Mouse (Mus musculus): ENCODE measurements at regions not wholly inside any gene's neighbourhood (a gene's known extent, or its start where the extent isn't known, plus 50 kb on each side); places are given as distances from the start of the nearest gene placed in this dataset.

DNA sequence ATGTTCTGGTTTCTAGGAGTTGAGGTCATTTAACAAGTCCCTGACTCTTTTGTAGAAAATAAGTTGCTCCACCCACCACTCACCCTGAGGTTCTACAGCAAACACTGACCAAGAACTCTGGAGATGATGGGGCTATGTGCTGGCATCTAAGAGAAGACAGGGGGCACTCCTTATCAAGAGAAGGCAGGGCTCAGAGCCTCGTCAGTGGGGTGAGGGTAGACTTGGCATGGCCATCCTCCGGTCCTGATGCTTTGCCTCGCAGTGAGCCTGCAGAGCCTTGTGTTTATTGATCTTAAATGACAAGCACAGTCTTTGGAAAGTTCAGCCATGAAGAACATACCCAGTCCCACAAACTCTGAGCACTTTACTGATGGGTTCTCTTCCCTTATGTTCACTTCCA lies 370.1 kb upstream of the 3110018I06Rik start:
- DNase-seq (ENCODE audit: low read depth): no peak

DNA sequence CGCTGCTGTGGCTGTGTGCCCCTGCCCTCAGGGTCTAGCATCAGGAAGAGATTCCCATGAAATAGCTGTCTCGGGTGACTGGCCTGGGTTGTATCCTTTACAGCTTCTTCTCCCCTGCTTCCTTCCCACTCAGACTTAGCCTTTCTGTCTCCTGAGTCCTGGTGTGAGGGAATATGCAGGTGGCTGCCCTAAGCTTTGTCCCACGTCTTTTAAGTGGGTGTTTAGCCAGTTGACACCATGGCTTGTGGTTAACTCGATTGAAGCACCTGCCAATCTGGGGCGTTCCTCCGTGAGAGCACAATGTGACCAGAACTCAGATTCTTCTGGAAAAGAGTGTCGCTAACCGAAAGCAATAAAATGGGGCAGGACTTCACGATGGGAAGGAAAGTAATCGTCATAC lies 369.4 kb upstream of the 3110018I06Rik start:
- DNase-seq (ENCODE audit: low read depth): no peak

DNA sequence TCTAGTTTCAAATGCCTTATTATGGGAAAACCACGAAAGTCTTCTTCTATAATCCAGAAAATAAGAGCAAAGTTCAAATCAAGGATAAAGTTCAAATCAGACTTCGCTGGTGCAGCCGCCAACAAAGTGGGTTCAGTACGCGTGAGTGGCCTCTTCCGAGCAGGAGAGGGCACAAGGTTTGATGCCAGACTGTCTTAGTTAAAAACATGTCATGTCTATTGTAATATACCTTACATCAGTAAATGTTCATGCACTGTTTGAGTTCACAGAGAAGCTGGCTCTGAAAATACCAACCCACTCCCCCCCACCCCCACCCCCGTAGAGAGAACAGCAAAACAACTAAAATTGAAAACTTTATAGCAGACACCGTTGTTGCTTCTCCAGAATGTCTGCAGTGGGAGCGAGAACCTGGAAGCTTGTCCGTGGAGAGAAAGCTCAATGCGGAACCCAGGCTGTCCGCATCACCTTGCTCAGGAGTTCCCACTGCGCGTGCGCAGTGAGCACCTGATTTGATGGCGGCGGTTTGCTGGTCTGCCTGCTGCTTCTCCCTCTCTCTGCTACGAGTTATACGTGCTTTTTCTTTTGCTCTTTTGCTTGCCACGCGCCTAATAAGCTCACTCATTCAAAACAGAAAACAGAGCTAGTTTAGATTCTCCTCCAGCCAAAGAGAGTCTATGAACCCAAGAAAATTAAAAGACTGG lies 367.8 kb upstream of the 3110018I06Rik start:
- DNase-seq (ENCODE audit: low read depth): no peak

DNA sequence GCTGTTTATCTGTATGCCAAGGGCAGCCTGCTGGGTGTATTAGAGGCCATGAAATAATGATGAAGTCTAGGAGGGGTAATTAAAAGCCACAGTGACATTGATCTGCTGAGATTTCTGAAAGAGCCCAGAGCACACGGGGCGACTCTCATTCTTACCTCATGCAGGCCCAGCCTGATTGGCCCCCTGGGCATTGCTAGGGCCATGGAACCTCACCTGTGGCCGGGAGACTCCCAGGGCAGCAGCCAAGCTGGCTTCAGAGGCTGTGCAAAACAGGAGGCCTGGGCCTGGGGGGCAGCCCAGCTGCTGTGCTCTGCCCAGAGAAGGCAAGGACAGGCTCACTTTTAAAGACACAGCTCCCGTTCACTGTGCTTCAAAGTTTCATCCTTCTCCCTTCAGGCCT lies 366.4 kb upstream of the 3110018I06Rik start:
- DNase-seq (ENCODE audit: low read depth): no peak

DNA sequence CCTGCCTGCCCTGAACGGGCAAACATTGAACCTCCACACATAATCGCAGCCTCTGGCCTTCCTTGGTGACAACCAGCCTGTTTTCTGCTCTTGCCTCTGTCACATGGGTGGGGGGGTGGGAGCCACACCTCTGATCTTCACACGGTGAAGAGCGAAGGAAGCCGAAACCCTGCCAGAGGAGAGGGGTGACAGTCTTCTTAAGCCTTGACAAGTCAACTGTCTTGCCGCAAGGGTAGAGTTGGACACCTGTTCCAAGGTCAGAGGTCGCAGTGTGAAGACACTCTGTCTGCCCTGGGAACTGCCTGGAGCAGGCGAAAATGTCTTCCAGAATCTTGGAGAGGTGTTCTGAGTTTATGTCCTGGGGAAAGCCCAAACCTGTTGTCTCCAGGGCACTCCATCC lies 364.8 kb upstream of the 3110018I06Rik start:
- no peak for DNase-seq (ENCODE audit: low read depth)

DNA sequence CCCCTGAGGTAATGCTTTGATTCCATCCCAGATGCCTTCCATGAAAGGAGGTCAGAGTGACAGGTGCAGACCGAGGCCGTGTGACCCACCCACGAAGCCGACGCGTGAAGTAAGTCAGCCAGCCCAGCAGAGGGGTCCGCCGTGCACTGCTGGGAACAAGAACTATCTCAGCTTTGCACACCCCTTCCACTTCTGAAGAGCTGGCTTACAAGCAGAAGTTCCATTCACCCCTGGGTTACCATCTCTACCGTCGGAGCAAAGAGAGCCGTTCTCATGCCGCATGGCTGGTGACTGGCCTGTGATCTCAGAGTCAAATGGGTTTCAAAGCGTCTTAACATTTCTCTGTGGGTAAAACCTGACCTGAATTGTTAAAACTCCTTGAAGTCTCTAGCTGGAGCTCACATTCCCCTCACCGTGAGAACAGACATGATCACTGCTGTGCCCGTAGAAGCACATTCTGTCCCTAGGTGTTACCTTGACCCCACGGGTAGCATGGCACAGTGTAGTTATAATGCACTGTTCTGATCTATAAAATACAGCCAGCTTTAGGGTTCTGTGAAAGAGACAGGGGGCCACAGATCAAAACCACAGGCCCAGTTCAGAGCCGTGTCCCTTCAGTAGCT lies 364.1 kb upstream of the 3110018I06Rik start:
- no peak for DNase-seq (ENCODE audit: low read depth)

DNA sequence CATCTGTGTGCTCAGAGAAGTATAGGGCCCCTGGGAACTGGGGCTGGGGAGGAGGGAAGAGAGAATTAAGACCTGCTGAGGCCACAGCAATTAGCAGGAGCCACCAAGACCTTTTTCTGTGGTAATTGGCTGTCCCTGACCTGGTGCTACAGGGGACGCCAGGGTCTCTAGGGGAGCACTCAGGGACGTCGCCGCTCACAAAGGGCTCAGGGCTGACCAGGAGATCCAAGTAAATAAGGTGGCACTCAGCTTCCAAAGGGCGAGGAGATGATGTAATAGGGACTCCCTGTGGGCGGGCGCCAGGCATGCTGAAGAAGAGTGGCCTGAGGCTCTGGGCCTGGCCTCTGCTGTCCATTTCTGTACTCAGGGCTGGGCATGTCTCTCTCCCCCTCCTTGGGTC lies 363.2 kb upstream of the 3110018I06Rik start:
- no peak for DNase-seq (ENCODE audit: low read depth)

DNA sequence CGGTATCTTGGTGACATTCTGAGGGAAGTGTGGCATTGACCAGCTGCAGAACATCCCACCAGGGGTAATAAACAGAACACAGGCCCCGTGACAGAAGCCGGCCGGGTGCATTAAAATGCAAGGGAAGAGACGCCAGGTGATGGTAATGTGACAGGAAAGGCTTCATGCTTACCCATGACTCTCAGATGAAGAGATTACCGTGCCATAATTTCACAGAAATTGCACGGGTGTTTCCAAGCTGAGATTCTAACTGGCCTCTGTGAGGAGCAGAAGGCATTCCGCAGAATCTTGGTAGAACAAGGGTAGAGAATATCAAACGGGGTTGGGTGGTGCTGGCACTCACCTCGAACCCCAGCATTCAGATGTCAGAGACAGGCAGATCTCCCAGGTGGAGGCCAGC lies 362.4 kb upstream of the 3110018I06Rik start:
- DNase-seq (ENCODE audit: low read depth): no peak

DNA sequence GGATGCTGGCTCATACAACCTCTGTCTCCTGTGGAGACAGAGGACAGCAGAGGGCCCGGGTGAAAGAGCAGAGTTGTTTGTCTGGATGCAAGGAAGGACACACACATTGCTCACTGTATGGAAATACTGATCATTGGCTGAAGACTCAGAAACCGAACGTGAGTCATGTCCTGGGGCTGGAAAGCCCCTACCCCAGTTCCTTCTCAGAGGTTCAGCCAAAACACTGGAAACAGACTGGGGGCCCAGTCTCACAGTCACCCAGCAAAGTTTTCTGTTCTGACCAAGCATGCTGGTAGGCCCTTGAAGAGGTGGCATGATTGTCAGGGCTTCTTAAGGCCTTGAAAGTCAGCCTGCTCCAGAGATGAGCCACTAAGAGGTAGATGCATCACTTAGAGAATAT lies 360.8 kb upstream of the 3110018I06Rik start:
- no peak for DNase-seq (ENCODE audit: low read depth)

DNA sequence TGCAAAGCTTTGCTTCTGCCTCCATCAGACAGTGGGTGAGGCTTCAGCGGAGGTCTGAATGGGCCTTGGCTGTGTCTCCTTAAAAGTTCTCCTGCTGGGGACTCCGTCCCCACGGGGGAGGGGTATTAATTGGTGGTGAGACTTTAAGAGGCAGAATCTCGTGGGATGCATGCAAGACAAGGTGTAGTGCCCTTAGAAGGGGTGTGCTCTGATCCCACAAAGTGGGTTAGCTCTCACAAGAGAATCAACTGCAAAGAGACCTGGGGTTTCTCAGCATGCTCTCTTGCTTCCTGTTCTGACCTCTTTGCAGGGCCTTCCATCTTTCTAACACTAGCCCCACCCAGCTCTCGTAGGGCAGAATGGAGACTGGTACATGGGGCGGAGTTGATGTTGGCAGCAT lies 359.2 kb upstream of the 3110018I06Rik start:
- no peak for DNase-seq (ENCODE audit: low read depth)

DNA sequence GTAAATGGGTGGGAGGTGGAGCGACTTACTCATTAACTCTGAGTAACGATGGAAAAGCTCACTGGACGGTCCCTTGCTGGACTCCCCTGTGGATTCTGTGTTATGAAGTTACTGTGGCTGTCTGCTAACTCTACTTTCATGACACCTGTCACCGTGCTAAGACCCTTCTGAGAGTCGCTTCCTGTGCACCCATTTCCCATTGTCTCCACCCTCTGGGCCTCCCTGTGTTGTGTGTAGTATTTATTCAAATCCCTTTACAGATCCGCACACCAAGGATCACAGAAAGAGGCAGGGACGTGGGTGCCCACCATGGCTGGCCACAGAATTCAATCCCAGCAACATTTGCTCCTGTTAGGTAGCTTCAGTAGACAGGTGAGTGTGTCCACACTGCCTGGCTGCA lies 357.1 kb upstream of the 3110018I06Rik start:
- no peak for DNase-seq (ENCODE audit: low read depth)

DNA sequence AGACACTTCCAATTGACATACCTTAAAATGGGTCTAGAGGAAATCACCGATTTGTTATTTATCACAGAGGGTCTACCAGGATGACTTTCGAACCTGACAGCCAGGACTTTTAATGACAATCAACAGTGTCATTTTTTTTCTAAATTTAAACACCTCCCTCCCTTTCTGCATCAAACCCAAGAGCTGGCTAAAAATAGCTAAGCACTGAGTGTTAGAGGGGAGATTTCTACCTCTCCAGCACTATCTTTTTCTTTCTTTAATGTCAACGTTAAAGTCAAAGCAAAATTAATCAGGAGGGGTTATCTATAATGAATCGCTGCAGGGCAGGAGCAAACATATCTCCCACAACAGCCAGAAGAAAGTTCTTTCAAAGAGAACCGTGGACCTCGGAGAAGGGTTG lies 356.6 kb upstream of the 3110018I06Rik start:
- no peak for DNase-seq (ENCODE audit: low read depth)

DNA sequence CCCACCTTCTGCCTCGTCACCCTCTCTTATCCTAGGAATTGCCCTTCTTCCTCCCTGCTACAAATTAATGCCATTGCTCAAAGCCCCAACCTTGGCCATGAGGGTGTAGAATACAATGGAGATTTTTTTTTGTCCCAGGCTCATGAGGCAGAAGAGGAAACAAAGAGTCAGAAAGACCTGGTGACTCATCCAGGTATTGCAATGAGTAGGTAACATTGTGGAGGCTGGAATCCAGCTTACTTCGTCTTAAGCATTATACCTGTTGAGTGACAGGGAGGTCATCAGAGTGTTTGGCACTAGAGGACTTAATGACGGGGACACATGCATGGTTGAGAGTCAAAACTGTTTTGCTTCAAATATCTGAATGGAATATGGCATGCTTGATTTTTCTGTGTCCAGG lies 355.9 kb upstream of the 3110018I06Rik start:
- DNase-seq (ENCODE audit: low read depth): no peak

DNA sequence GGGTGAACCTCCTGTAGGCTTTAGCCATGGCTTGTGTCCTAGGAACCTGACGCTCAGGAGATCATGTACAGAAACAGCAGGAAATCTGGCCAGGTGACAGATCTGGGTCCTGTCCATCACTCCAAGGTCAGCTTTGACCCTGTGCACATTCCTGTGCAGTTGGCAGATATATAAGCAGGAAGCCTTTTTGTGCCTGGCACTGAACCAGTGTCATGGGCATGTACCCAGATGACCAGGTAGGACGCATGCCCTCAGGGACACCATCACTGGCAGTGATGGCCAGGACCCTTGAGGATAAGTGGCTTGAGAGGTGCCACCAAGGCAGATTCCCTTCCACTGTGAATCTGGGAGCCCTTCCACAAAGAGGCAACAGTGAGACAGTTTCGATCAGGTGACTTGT lies 354.1 kb upstream of the 3110018I06Rik start:
- DNase-seq (ENCODE audit: low read depth): no peak

DNA sequence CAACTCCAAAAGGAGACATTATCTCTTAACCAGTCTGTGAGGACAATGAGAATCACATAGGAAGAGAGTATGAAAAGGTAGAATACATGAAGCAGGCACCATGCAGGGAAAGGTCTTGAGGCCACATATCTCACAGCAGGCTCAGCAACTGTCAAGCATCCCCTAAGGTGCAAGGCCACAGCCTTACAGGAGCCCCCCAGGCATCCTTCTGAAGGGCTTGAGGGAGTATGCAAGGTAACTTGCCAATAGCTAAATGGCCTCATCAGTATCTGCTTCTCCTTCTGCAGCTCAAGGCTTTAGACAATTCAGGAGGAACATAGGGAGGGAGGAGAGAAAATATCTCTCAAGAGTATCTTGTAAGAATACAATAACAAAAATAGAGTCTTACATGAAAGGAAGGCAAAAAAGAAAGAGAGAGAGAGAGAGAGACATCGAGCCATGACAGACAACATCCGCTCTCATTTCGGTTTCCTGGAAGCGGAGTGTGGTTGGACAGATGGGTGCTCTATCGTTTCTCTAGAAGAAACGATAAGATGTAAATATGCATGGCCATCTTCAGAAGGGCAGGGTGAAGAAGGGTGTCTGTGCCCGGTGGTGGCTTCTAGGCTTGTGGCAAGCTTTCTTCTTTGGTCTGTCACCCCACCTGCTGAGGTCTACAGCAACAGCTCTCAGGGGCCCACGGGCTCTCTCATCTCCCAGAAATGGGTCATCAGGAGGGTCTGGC lies 349.6 kb upstream of the 3110018I06Rik start:
- DNase-seq (ENCODE audit: low read depth): no peak

DNA sequence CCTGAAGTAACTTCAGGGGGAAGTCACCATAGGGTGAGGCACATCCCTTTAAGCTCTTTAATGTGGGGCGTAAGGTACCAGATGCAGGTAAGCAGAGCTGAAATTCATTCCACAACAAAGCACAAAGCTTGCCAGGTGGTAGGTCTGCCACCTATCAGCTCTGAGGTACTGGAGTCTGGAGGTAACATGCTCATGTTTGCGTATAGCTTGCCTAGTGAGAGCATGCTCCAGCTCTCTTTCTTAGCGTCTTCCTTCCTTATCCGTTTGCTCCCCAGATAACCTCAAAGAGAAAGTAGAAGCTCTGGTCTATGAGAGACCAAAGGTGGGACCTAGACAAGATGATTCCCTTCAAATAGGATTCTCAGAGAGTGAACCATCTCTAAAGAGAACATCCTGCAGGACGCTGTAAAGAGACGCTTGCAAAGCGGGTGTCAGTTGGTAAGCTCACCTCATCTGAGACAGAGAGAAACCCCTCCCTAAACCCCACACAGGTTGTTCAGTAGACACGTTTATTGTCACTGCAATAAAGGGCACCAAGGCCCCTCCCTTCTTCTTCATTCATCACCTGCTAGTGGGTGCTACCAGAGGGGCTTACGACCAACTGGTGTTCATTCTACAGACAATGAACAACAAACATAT lies 347.4 kb upstream of the 3110018I06Rik start:
- DNase-seq (ENCODE audit: low read depth): no peak

DNA sequence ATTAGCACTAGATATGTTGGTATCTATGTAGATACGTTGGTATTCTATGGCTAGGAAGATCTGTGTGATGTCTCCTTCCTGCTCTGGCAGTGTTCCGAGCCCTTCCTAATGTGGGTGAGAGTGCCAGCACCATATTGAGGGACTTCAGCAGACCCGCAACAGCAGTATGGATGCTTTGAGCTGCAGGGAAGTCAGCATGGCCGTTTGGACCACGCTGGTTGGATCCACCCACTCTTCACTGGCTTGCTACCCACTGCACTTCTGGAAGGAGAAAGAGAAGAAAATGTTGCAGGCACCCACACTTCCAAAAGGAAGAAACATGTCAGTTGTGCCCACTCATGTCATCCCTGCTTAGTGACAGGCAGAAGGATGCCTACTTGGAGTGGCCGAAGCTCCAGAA lies 346.2 kb upstream of the 3110018I06Rik start:
- DNase-seq (ENCODE audit: low read depth): no peak

DNA sequence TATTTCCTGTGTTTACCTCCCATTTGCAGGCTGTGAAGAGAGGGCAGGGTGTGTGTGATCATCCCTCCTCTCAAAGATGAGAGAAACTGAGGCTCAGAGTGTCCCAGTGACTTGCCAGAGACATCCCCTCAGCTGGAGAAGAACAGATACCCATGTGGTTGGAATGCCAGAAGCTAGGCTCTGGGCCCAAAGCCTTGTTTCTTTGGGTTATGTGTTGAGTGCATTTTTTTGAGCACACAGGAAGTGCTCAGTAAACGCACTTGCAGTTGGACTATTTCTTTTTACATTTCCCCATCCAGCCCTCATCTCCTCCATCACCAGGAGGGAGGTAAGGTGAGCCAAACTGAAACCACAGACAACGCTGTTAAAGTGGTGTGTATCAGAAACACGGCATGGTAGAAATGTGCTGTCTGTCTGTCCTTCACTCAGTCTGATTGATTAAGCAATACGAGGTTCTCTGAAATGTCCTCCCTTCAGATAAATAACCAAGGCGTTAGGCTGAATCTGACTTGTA lies 341.8 kb upstream of the 3110018I06Rik start:
- DNase-seq (ENCODE audit: low read depth): no peak

DNA sequence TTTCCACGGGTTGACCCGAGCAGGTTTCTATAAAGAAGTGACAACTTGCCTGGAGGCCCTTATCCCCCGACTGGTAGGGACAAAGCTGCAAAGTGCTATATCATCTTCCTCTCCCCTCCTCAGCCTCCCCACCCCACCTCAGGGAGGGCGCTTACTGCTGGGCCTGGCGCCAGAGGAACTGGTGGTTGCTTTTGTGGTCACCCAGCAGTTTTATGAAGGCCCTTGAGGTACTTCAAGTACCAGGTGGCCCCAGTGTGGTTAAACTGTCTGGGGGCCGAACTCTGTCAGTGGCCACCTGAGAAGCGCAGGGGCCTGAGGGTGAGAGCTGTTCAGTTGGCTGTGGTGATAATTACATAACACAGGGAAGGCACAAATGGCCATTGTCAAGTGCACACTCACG lies 340.0 kb upstream of the 3110018I06Rik start:
- no peak for DNase-seq (ENCODE audit: low read depth)

DNA sequence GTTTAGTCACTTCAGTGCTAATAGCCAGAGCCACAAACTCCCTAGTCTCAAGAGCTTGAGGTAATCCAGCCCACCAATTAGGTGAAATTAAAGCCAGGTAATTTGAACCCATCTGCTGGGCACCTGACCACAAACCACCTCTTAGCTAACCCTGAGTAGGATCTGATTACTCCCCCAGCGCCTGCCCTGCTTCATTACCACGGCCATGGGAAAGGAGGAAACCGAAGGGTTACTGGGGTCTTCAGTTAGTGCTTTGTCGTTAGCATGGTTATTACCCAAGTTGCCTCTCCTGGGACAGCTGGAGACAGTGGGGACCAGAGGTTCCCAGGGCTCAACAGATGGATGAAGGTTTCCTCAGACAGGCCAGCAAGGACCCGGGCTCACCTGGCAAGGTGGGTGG lies 337.3 kb upstream of the 3110018I06Rik start:
- no peak for DNase-seq (ENCODE audit: low read depth)

DNA sequence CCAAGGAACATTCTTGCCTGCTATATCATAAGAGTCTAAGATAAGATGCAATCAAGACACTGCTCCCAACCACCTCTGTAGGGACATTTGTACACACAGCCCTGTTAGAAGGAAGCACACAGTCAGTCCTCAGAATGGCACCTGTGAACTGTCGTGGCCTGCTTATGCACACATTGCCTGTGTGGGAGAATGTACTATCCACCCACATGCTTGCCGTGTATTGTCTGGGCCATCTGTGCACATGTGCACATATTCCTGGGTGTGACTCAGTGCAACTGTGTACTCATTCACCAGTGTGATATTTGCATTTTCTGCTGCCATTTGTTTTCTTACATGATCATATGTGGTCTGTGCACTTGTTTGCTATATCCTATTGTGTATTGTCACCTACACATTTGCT lies 333.8 kb upstream of the 3110018I06Rik start:
- no peak for DNase-seq (ENCODE audit: low read depth)

DNA sequence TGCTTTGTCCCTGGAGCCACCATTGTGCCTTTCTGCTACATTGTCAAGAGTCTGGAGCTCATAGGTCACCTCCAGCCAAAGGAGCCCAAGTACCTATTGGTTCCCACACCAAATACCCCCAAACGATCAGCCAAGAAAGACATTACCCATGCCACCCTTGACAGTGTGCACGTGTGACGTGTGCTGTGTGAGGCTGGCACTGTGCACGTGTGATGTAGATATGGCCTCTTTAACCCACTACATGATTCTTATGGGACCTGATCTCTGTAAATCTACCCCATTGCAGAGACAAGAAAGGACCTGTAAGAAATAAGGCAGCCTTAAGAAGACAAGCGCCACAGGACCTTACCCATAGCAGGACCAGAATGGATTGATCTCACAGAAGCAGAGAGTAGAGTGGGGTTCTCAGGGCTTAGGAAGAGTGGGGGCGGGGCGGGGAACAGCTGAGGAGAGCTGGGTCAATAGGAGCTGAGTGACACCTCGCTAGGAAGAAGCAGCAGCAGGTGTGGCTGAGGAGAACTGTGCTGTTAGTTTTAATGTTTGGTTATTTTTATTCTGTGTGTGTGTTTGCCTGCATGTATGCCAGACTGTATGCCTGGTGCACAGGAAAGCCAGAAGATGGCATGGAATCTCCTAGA lies 331.5 kb upstream of the 3110018I06Rik start:
- no peak for DNase-seq (ENCODE audit: low read depth)

Data from NIH3T3 (cell line).